Mouse (Mus musculus): ENCODE data around the gene Gm21739. TPM values are rescaled to one million over a fixed set of nuclear protein-coding genes. Genes with fewer than 3 reads are reported as not detected.
"Not testable (repeated sequence)": the region's sequence is repeated elsewhere in the genome, so short reads cannot be mapped to it uniquely, and the experiment has no call there.

The Gm21739 gene
- not detected for total RNA-seq (2021)

DNA sequence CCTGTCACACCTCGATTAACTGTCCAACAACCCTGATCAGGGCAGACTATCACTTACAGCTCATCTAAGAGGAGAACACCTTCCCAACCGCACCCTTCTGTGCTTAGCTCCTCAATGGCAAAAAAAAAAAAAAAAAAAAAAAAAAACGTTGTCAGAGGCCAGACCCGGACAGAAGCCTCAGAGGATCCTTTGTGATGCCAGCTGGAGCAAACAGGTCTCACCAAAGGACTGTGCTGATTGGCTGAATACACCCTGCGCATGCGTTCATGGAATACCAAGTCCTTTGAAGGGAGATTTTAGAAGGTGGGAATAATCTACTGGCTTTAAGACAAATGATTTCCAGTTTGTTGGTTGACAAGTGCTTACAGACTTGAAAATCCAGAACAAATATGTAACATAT, at the start of gene Gm21739:
Gene Gm21739 (minus strand): TSS at position 101 of the 400 bp plus-strand sequence.
- intact Hi-C loops (cut with DNase I); DNase-seq: not testable (repeated sequence)
